Mouse (Mus musculus) c-Kit-negative CD71-positive TER-119-positive erythroid progenitor cells, embryonic 14.5 days (primary cell): ENCODE measurements around the gene Cit.
A peak's percentile ranks its signal among the peaks of the same experiment; 100 is the strongest.

Experiments
- DNase-seq: peaks from one replicate; pipeline ENCODE4 v3.0.0-alpha.2; 2013; ENCODE audit warnings: low read depth, low spot score

Cit gene

GRCm38 (mm10) chr5:115961809-115962208 lies 116.7 kb downstream of the Cit start:
- DNase-seq, result no peak

GRCm38 (mm10) chr5:115971236-115971635 lies 126.2 kb downstream of the Cit start:
- no peak for DNase-seq

GRCm38 (mm10) chr5:115975672-115976071 lies 130.6 kb downstream of the Cit start:
- no peak for DNase-seq

- no peak for DNase-seq
Measured at GRCm38 (mm10) chr5:115976446-115976845, 131.4 kb downstream of the Cit start.

- DNase-seq, result no peak
Measured at GRCm38 (mm10) chr5:115977266-115977665, 132.2 kb downstream of the Cit start.

GRCm38 (mm10) chr5:115977757-115978156 lies 132.7 kb downstream of the Cit start:
- no peak for DNase-seq

GRCm38 (mm10) chr5:115978255-115978654 lies 133.2 kb downstream of the Cit start:
- no peak for DNase-seq

GRCm38 (mm10) chr5:115979134-115979696 lies 134.1 kb downstream of the Cit start:
- peak; percentile 13 for DNase-seq

GRCm38 (mm10) chr5:115980537-115980936 lies 135.5 kb downstream of the Cit start:
- no peak for DNase-seq

- DNase-seq, result no peak
Measured at GRCm38 (mm10) chr5:115982671-115983373, 137.7 kb downstream of the Cit start.

GRCm38 (mm10) chr5:115984392-115984791 lies 139.3 kb downstream of the Cit start:
- DNase-seq, result no peak

- no peak for DNase-seq
Measured at GRCm38 (mm10) chr5:115985101-115985500, 140.0 kb downstream of the Cit start.

GRCm38 (mm10) chr5:115987284-115987683 lies 142.2 kb downstream of the Cit start:
- no peak for DNase-seq

GRCm38 (mm10) chr5:115991717-115992116 lies 146.6 kb downstream of the Cit start:
- no peak for DNase-seq

- no peak for DNase-seq
Measured at GRCm38 (mm10) chr5:115994101-115994500, 149.0 kb downstream of the Cit start.

- DNase-seq, result no peak
Measured at GRCm38 (mm10) chr5:115997376-115997775, 152.3 kb downstream of the Cit start.

- DNase-seq, result no peak
Measured at GRCm38 (mm10) chr5:116003154-116003553, 158.1 kb downstream of the Cit start.

- no peak for DNase-seq
Measured at GRCm38 (mm10) chr5:116003825-116004224, 158.7 kb downstream of the Cit start.

- DNase-seq, result no peak
Measured at GRCm38 (mm10) chr5:116004271-116004670, 159.2 kb downstream of the Cit start.

GRCm38 (mm10) chr5:116006324-116007099 lies 161.4 kb downstream of the Cit start:
- DNase-seq, result no peak

GRCm38 (mm10) chr5:116007723-116008122 lies 162.6 kb downstream of the Cit start:
- no peak for DNase-seq

- DNase-seq, result no peak
Measured at GRCm38 (mm10) chr5:116009091-116009851, 164.2 kb downstream of the Cit start.
